Comparison of ENCODE assay signal across 16 mouse cellular contexts in genomic region chr3:101348501-101349161, GRCm38 (mm10). TPM values are rescaled to one million over a fixed set of nuclear protein-coding genes. Genes with fewer than 3 reads are reported as not detected.
DNase-seq lines count a peak whose midpoint lies in the region; ATAC-seq and TF ChIP-seq lines count a peak whose summit lies in the region.
"Had no signal": no experiment of that assay in that cellular context is flagged by ENCODE, and none has a peak within 500 bp of the region (broad histone marks: within the 10 kb centered on the region; RNA-seq: fewer than 3 reads in every experiment).

No protein-coding gene starts in this region.

- WGBS in lung, embryonic 14.5 days, result 31% methylated on average over 9 of the region's 9 CpGs
- 65% methylated on average over 9 of the region's 9 CpGs for WGBS in limb, embryonic 11.5 days
- 68% methylated on average over 9 of the region's 9 CpGs for WGBS in neural tube, embryonic 14.5 days

- H3K9me3 ChIP-seq in lung, embryonic 14.5 days (ENCODE audit: low read depth, low read length), result no peaks in the 10 kb centered on the region
- no peaks in the 10 kb centered on the region for H3K9me3 ChIP-seq in limb, embryonic 11.5 days (ENCODE audit: control insufficient read depth, low read length)
- no peaks in the 10 kb centered on the region for H3K9me3 ChIP-seq in neural tube, embryonic 14.5 days (ENCODE audit: control insufficient read depth, low read length)
- H3K9me3 ChIP-seq: liver, embryonic 15.5 days; stomach, embryonic 15.5 days had no signal

- no peak overlapping the region for H3K9ac ChIP-seq in lung, embryonic 14.5 days
- no peak overlapping the region for H3K9ac ChIP-seq in limb, embryonic 11.5 days (ENCODE audit: low read length)
- H3K9ac ChIP-seq in neural tube, embryonic 14.5 days (replicated peaks; ENCODE audit: low read depth, low read length), result no peak overlapping the region
- H3K9ac ChIP-seq: liver, embryonic 15.5 days; stomach, embryonic 15.5 days had no signal

- no peak overlapping the region for H3K27ac ChIP-seq in lung, embryonic 14.5 days (ENCODE audit: low read depth)
- peak overlapping the region; percentile 59; the same call in 1 of the 2 replicates for H3K27ac ChIP-seq in limb, embryonic 11.5 days (replicated peaks; ENCODE audit: low read depth, low read length)
- H3K27ac ChIP-seq in neural tube, embryonic 14.5 days (ENCODE audit: low read depth, low read length), result peak overlapping the region; percentile 76
- H3K27ac ChIP-seq: left cerebral cortex, adult 2 months; liver, embryonic 15.5 days; stomach, embryonic 15.5 days had no signal

- ATAC-seq in lung, embryonic 14.5 days (ENCODE audit: insufficient read depth), result no peak
- ATAC-seq in limb, embryonic 11.5 days (ENCODE audit: insufficient number of reproducible peaks, low FRiP score, low TSS enrichment, low read depth), result no peak
- ATAC-seq in neural tube, embryonic 14.5 days (ENCODE audit: low read depth), result no peak

- no peaks in the 10 kb centered on the region for H3K4me1 ChIP-seq in lung, embryonic 14.5 days (ENCODE audit: insufficient read depth)
- peaks cover 25% of the 10 kb centered on the region for H3K4me1 ChIP-seq in limb, embryonic 11.5 days (ENCODE audit: control insufficient read depth, insufficient read depth, low read length)
- peaks cover 22% of the 10 kb centered on the region; the same call in 1 of the 2 replicates for H3K4me1 ChIP-seq in neural tube, embryonic 14.5 days (ENCODE audit: control insufficient read depth, insufficient read depth, low read length)

- H3K4me3 ChIP-seq in lung, embryonic 14.5 days (ENCODE audit: low read depth, low read length), result no peak overlapping the region
- H3K4me3 ChIP-seq in limb, embryonic 11.5 days (ENCODE audit: low read depth, low read length), result no peak overlapping the region
- no peak overlapping the region for H3K4me3 ChIP-seq in neural tube, embryonic 14.5 days (ENCODE audit: low read depth, low read length)
- H3K4me3 ChIP-seq: erythroblast, embryonic 14.5 days; left cerebral cortex, adult 2 months; liver, embryonic 15.5 days; stomach, embryonic 15.5 days had no signal

- no peaks in the 10 kb centered on the region for H3K36me3 ChIP-seq in lung, embryonic 14.5 days (ENCODE audit: insufficient read depth)
- H3K36me3 ChIP-seq in limb, embryonic 11.5 days (ENCODE audit: control insufficient read depth, insufficient read depth, low read length), result no peaks in the 10 kb centered on the region
- H3K36me3 ChIP-seq in neural tube, embryonic 14.5 days (ENCODE audit: control insufficient read depth, insufficient read depth, low read length), result no peaks in the 10 kb centered on the region
- H3K36me3 ChIP-seq: liver, embryonic 15.5 days; stomach, embryonic 15.5 days had no signal

- no peaks in the 10 kb centered on the region for H3K27me3 ChIP-seq in lung, embryonic 14.5 days (ENCODE audit: insufficient read depth, low read length)
- H3K27me3 ChIP-seq in limb, embryonic 11.5 days (ENCODE audit: control insufficient read depth, insufficient read depth, low read length), result no peaks in the 10 kb centered on the region
- H3K27me3 ChIP-seq in neural tube, embryonic 14.5 days (ENCODE audit: control insufficient read depth, insufficient read depth, low read length), result no peaks in the 10 kb centered on the region
- H3K27me3 ChIP-seq: liver, embryonic 15.5 days; stomach, embryonic 15.5 days had no signal

- TF ChIP-seq CTCF in lung, embryonic 14.5 days (IDR thresholded peaks at IDR 0.05; ENCODE audit: low read depth), result no peak

- peak; percentile 39 to 64 for DNase-seq in cerebellum, postnatal 25 days
- DNase-seq in cerebellum, adult 18-20 months, result no peak
- no peak for DNase-seq in lung, embryonic 14.5 days
- DNase-seq in lung, adult 18-20 months, result no peak
- DNase-seq in limb, embryonic 11.5 days (ENCODE audit: low spot score), result no peak
- no peak for DNase-seq in frontal cortex, adult 2 months (ENCODE audit: extremely low spot score in 1 of 2, low spot score in 1 of 2)
- DNase-seq in adrenal gland, adult (ENCODE audit: inconsistent age in 2 of 2, low spot score in 1 of 2), result no peak
- DNase-seq: embryo, embryonic 11 days; heart, adult 18-20 months; kidney, adult 9 months; right cerebral cortex, postnatal 4 days had no signal

- H3K4me2 ChIP-seq in lung, embryonic 14.5 days, result peak overlapping the region; percentile 33; the same call in 1 of the 2 replicates
- no peak overlapping the region for H3K4me2 ChIP-seq in limb, embryonic 11.5 days (ENCODE audit: low read depth, severe bottlenecking)
- H3K4me2 ChIP-seq in neural tube, embryonic 14.5 days (ENCODE audit: low read depth, low read length), result no peak overlapping the region
- H3K4me2 ChIP-seq: liver, embryonic 15.5 days; stomach, embryonic 15.5 days had no signal

RNA-seq across cellular contexts. Expression of gene Igsf3, which starts 28.3 kb away (rescaled TPM):
- 23.4 and 24.1 TPM in 2 replicates for polyA plus RNA-seq in lung, embryonic 14.5 days (2014; fragmentation: Nextera tagmentation; extraction: Ambion mirVana)
- 57.5 and 60.1 TPM in 2 replicates for polyA plus RNA-seq in limb, embryonic 11.5 days (2014; fragmentation: Nextera tagmentation; extraction: Ambion mirVana)
- 58.8 and 66.4 TPM in 2 replicates for polyA plus RNA-seq in neural tube, embryonic 14.5 days (2014; fragmentation: Nextera tagmentation; extraction: Ambion mirVana)
- 13.4 TPM in 2 replicates for polyA plus RNA-seq in frontal cortex, adult 2 months (2012; rRNA removed)

Comparison
In these comparisons a context has a peak if more than half of its experiments do, and no peak if none do; other contexts are left out.
1. DNase-seq: peak in cerebellum, postnatal 25 days (2 of 2); none in cerebellum, adult 18-20 months (0 of 2), lung, embryonic 14.5 days (single experiment), lung, adult 18-20 months (0 of 2), limb, embryonic 11.5 days (single experiment), frontal cortex, adult 2 months (0 of 2) and adrenal gland, adult (0 of 2).